Mouse (Mus musculus) olfactory bulb, adult 2 months (tissue): ENCODE measurements around the gene Tpcn1. TPM values are rescaled to one million over a fixed set of nuclear protein-coding genes. Genes with fewer than 3 reads are reported as not detected.

ENCODE experiments used
- H3K27ac ChIP-seq: fragments of 200-500 bp; 2 replicates; pipeline ENCODE4 v1.5.1; 2012; ENCODE audit warnings: low read depth, low read length; ENCODE audit not compliant: insufficient read depth
- H3K4me1 ChIP-seq: fragments of 200-500 bp; 2 replicates; pipeline ENCODE4 v1.6.1; 2012; ENCODE audit warnings: low read length; ENCODE audit not compliant: control insufficient read depth, insufficient read depth
- H3K4me3 ChIP-seq: fragments of 200-500 bp; 2 replicates; pipeline ENCODE4 v1.5.1; 2012; ENCODE audit warnings: mild to moderate bottlenecking, low read depth, low read length, moderate library complexity; ENCODE audit not compliant: insufficient read depth
- CTCF ChIP-seq: fragments of 200-500 bp; IDR thresholded peaks from 2 replicates; pipeline ENCODE4 v1.5.1; 2012; ENCODE audit warnings: low read depth, mild to moderate bottlenecking, low read length, moderate library complexity; ENCODE audit not compliant: insufficient read depth
- POLR2A ChIP-seq: fragments of 200-500 bp; IDR thresholded peaks from 2 replicates; pipeline ENCODE4 v1.6.1; 2012; ENCODE audit warnings: mild to moderate bottlenecking, low read depth, low read length, moderate library complexity; ENCODE audit not compliant: insufficient read depth
- WGBS: fragments of 180-500 bp; shearing (Covaris S2); methylation state at CpG from one replicate; pipeline ENCODE4 v1.1.7; 2018; 5-methylcytosine and 5-hydroxymethylcytosine counted together
- polyA plus RNA-seq: library from polyadenylated mRNA; stranded (reverse); fragments of >200 nt; gene quantifications from 2 replicates; pipeline ENCODE4 v1.2.4, GENCODE M21; 2012; ENCODE audit warnings: low replicate concordance; ENCODE audit not compliant: missing spikeins, insufficient read depth, insufficient read length

Tpcn1 gene
- polyA plus RNA-seq, 1 experiment, result not detected

DNA sequence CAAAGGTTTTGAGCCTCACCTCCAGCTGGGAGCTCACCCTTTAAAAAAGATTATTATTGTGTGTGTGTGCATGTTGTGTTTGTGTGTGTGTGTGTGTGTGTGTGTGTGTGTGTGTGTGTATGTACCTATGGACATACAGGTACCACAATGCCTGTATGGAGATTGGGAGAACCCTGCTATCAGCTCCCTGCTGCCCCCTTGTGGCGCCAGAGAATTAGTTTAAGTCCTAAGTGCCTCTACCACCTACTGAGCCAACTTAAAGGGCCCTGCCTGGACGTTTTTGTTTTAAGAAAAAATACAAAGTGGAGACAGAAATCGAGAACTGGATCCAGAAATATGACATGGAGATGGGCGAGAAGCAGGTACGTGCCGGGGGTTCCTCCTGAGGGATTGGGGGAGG lies 16.4 kb upstream of the Tpcn1 start:
- H3K4me3 ChIP-seq, result peak overlapping the region; percentile 45
- TF ChIP-seq POLR2A, result no peak
- TF ChIP-seq CTCF, result peak; percentile 18; the same call in 1 of the 2 replicates
- no peak overlapping the region for H3K27ac ChIP-seq
- under 1% methylated on average over 6 of the region's 6 CpGs for WGBS
- H3K4me1 ChIP-seq, result peaks cover 11% of the 10 kb centered on the region

DNA sequence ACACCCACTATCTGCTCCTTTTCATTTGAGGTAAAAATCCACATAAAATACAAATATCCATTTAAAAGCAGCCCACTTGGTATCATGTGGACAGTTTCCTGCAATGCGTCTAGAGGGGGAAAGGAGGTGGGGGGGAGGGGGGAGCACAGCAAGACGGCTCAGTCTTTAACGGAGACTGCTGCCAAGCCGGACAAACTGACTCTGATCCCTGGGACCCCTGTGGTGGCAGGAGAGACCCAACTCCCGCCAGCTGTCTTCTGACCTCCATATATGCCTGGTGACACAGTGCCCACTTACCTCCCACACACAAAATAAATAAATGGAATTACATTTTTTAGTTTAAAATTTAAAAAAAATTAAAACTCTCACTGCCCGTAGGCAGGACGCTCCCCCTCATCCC lies 15.0 kb upstream of the Tpcn1 start:
- Histone ChIP-seq H3K4me3 (no peak overlapping the region), H3K4me1 (peaks cover 5% of the 10 kb centered on the region), H3K27ac (no peak overlapping the region)
- 80% methylated on average over 7 of the region's 7 CpGs for WGBS
- TF ChIP-seq CTCF (no peak), POLR2A (no peak)

DNA sequence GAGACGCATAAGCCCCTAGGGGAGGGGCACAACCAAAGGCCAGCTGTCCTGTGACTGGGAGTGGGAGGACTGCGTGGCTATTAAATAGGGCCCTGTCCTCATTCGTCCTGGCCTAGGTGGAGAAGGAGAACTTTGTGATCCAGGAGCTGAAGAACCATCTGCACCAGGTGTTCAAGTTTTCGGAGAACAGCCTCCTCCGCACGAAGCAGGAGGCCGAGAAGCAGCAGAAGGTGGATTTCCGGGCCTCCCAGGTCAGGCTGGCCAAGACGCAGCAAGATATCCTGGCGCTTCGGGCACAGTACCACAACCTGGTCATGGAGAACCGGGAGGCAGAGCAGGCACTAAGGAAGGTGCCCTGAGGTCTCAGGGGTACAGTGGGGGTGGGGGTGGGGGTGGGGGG lies 13.7 kb upstream of the Tpcn1 start:
- H3K4me1 ChIP-seq, result peaks cover 5% of the 10 kb centered on the region
- no peak overlapping the region for H3K27ac ChIP-seq
- WGBS, result 96% methylated on average over 12 of the region's 12 CpGs
- no peak for TF ChIP-seq POLR2A
- TF ChIP-seq CTCF, result no peak
- H3K4me3 ChIP-seq, result no peak overlapping the region

DNA sequence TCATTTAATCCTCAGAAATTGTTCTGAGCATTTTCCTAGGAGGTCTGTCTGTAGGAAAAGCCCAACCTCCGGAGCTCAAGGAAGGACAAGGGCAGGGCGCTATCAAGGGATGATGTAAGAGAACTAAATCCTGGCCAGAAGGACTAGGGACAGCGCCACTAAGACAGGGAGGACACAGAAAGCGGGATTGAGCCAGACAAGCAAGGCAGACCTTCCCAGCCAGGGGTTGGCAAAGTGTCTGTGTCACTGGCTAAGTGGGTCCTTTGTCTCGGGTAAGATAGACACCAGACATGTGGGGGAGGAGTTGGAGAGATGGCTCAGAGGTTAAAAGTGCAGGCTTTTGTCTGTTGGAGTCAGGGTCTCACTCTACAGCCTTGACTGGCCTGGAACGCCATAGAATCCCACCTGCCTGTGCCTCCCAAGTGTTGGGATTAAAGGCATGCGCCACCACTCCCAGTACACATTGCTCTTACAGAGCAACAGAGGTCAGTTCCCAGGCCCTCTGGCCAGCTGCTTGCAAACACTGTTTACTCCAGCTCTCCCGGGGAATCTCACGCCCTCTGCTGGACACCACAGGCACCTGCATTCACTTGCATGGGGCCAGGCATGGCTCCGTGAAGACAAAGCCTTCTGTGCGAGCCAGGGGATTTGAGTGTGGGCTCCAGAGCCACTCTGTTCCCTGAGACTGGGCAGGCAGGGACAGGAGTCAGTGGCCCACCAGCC lies 12.6 kb upstream of the Tpcn1 start:
- TF ChIP-seq CTCF, result peak; percentile 26; the same call in 1 of the 2 replicates
- no peak for TF ChIP-seq POLR2A
- WGBS, result 71% methylated on average over 11 of the region's 11 CpGs
- H3K4me1 ChIP-seq, result peaks cover 5% of the 10 kb centered on the region
- no peak overlapping the region for H3K4me3 ChIP-seq
- H3K27ac ChIP-seq, result no peak overlapping the region

DNA sequence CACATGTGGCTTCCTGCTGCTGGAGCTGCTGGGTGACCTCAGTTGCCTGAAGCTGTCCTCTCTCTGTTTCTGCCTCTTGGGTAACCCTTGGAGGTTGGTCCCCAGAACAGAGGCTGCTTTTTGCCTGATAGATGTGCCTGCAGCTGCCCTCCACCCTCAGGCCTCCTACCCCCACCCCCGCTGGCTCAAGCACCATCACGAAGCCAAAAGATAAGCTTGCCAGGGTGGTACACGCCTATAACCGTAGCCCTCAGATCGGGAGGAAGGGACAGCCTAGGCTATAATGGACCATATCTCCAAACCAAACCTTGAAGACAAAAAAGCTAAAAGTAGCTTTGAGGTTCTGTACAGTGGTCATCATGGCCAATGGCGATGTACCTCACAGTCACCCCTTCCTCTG lies 11.2 kb upstream of the Tpcn1 start:
- TF ChIP-seq POLR2A, result no peak
- TF ChIP-seq CTCF, result no peak
- Histone ChIP-seq H3K4me3 (no peak overlapping the region), H3K4me1 (no peaks in the 10 kb centered on the region), H3K27ac (no peak overlapping the region)
- 98% methylated on average over 6 of the region's 6 CpGs for WGBS

DNA sequence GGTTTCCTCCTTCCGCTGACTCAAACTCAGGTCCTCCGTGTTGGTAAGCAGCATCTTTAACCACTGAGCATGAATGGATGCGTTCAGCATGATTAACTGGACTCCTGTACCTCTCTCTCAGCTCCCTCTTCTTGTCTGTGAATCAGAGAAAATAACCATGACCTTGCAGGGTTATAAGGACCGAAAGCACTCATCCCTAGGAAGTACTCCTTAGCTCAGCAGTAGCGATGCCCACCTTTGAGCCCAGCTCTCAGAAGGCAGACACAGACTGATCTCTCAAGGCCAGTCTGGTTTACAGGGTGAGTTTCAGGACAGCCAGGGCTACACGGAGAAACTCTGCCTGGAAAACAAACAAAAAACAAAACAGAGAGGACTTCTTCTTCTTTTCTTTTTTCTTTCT lies 6.0 kb upstream of the Tpcn1 start:
- Histone ChIP-seq H3K4me3 (no peak overlapping the region), H3K27ac (no peak overlapping the region), H3K4me1 (no peaks in the 10 kb centered on the region)
- TF ChIP-seq CTCF, result no peak
- TF ChIP-seq POLR2A, result no peak
- 84% methylated on average over 6 of the region's 6 CpGs for WGBS

DNA sequence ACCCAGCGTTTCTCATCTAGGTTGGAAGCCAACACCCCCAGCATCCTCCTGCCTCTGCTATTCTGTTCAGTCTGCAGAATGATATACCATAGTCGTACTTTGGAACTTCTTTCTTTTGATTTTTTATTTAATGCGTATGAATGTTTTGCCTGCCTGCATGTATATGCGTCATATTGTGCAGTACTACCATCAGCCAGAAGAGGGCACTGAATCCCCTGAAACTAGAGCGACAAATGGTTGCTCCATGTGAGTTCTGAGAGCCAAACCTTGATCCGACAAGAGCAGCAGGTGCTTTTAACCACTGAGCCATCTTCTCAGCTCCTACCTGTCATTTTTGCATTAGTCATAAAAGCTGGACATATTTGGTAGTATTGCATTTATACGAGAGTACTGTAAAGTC lies 3.7 kb upstream of the Tpcn1 start:
- TF ChIP-seq CTCF (no peak), POLR2A (no peak)
- 77% methylated on average over 7 of the region's 7 CpGs for WGBS
- Histone ChIP-seq H3K4me3 (no peak overlapping the region), H3K27ac (no peak overlapping the region), H3K4me1 (peaks cover 6% of the 10 kb centered on the region)

DNA sequence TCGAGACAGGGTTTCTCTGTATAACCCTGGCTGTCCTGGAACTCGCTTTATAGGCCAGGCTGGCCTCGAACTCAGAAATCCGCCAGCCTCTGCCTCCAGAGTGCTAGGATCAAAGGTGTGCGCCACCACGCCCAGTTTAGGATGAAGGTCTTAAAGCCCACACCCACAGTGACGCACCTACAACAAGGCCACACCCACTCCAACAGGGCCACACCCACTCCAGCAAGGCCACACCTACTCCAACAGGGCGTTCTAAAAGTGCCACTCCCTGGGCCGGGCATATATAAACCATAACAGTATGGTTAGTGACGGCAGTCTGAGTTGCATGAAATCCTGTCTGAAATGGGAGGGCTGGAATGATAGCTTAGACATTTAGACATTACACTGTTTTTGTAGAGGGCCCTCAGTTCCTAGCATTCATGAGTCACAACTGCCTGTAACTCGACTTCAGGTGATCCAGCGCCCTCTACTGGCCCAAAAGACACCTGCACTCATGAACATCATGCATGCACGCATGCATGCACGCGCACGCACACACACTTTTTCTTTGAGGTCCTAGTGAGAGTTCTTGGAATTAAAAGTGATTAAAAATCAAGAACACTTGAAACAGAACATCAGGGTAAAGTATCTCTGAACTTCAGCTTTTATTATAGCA lies 2.0 kb upstream of the Tpcn1 start:
- no peak overlapping the region for H3K4me3 ChIP-seq
- 77% methylated on average over 16 of the region's 16 CpGs for whole genome bisulfite sequencing
- peaks cover 10% of the 10 kb centered on the region for H3K4me1 ChIP-seq
- H3K27ac ChIP-seq, result no peak overlapping the region
- TF ChIP-seq CTCF, result no peak
- no peak for TF ChIP-seq POLR2A

DNA sequence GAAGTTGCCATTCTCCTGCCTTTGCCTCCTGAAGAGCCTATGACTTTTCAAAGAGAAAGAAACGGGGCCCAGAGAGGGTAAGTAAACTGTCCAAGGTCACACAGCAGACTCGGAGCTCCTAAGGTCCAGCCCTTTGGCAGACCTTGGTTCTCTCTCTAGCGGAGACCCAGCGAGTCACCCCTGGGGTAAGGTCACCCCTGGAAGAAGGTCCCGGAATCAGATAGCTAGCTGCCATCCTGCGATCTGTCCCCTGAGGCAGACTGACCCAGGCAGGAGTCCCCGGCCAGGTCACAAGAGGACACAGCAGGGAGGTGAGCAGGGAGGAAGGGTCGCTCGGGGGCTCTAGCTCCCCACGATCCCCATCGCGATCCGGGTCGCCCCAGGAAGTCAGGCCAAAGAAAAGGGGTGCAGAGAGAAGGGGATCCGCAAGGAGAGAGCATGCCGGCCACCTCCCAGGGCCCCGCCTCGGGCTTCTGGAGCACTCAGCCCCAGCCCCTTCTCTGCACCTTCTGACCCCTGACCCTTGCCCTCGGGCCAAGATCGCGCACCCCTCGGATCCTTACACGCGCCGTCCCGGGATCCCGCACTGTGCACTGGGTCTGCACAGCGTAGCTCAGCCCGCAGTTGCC lies 419 bp downstream of the Tpcn1 start:
- H3K4me1 ChIP-seq, result peaks cover 17% of the 10 kb centered on the region
- peak overlapping the region; percentile 58 for H3K4me3 ChIP-seq
- H3K27ac ChIP-seq, result peak overlapping the region; percentile 32; the same call in 1 of the 2 replicates
- TF ChIP-seq POLR2A (no peak), CTCF (no peak)
- under 1% methylated on average over 29 of the region's 29 CpGs for WGBS
